Mouse (Mus musculus) forebrain, embryonic 10.5 days (tissue): Measurements from ENCODE around the gene Gzmm. TPM values are rescaled to one million over a fixed set of nuclear protein-coding genes. Genes with fewer than 3 reads are reported as not detected.
A peak's percentile ranks its signal among the peaks of the same experiment; 100 is the strongest.

ENCODE experiments used
- DNase-seq: peaks from one replicate; pipeline ENCODE4 v3.0.0-alpha.2; 2017; ENCODE audit warnings: low spot score; ENCODE audit errors: extremely low spot score
- H3K27ac ChIP-seq: fragments of 300-500 bp; sonication (generic); 2 replicates; pipeline ENCODE4 v1.5.1; 2016; ENCODE audit warnings: mild to moderate bottlenecking
- H3K27me3 ChIP-seq: fragments of 300-500 bp; sonication (generic); 2 replicates; pipeline ENCODE4 v1.6.1; 2016; ENCODE audit warnings: mild to moderate bottlenecking; ENCODE audit not compliant: poor library complexity, severe bottlenecking
- H3K36me3 ChIP-seq: fragments of 300-500 bp; sonication (generic); replicated peaks from 2 replicates; pipeline ENCODE4 v1.6.1; 2016; ENCODE audit warnings: mild to moderate bottlenecking, moderate library complexity
- H3K4me1 ChIP-seq: fragments of 300-500 bp; sonication (generic); 2 replicates; pipeline ENCODE4 v1.6.1; 2016
- H3K4me3 ChIP-seq: fragments of 300-500 bp; sonication (generic); 2 replicates; pipeline ENCODE4 v1.5.1; 2016; ENCODE audit warnings: mild to moderate bottlenecking, moderate library complexity
- H3K9me3 ChIP-seq: fragments of 300-500 bp; sonication (generic); 2 replicates; pipeline ENCODE4 v1.6.1; 2016; ENCODE audit warnings: mild to moderate bottlenecking, moderate library complexity
- WGBS: fragments of 180-500 bp; shearing (Covaris S2); methylation state at CpG from one replicate; pipeline ENCODE4 v1.1.7; 2016; 5-methylcytosine and 5-hydroxymethylcytosine counted together
- polyA plus RNA-seq: library from polyadenylated mRNA; unstranded; fragments of >200 nt; fragmentation: Nextera tagmentation; extraction: Ambion mirVana; gene quantifications from 2 replicates; pipeline ENCODE4 v1.2.1, GENCODE M21; 2016

Gene Gzmm
- polyA plus RNA-seq: 0.84 and 1.0 TPM in 2 replicates

- Histone ChIP-seq H3K4me1 (peaks cover 9% of the 10 kb centered on the region), H3K4me3 (no peak within 1 kb of the TSS), H3K27me3 (no peaks in the 10 kb centered on the region), H3K9me3 (peaks cover 7% of the 10 kb centered on the region), H3K36me3 (peaks cover 69% of the 10 kb centered on the region), H3K27ac (no peak within 1 kb of the TSS)
- WGBS: 89% methylated on average over 4 of the region's 4 CpGs
- no peak for DNase-seq
Measured at GRCm38 (mm10) chr10:79688720-79689119, at the start of gene Gzmm. TSS of gene Gzmm (plus strand) at chr10:79689020.

- Histone ChIP-seq H3K27me3 (0 out of 2 replicates have a peak, but pooled peaks cover under 1% of the 10 kb centered on the region), H3K36me3 (no peaks in the 10 kb centered on the region), H3K4me3 (no peak within 1 kb of the TSS), H3K4me1 (no peaks in the 10 kb centered on the region), H3K27ac (no peak within 1 kb of the TSS), H3K9me3 (no peaks in the 10 kb centered on the region)
- WGBS: 76% methylated on average over 8 of the region's 8 CpGs
- no peak for DNase-seq
Measured at GRCm38 (mm10) chr10:79645711-79646110, 43.1 kb upstream of the Gzmm start, which contains the start of gene Odf3l2. TSS of gene Odf3l2 (minus strand) at chr10:79645738.

DNA sequence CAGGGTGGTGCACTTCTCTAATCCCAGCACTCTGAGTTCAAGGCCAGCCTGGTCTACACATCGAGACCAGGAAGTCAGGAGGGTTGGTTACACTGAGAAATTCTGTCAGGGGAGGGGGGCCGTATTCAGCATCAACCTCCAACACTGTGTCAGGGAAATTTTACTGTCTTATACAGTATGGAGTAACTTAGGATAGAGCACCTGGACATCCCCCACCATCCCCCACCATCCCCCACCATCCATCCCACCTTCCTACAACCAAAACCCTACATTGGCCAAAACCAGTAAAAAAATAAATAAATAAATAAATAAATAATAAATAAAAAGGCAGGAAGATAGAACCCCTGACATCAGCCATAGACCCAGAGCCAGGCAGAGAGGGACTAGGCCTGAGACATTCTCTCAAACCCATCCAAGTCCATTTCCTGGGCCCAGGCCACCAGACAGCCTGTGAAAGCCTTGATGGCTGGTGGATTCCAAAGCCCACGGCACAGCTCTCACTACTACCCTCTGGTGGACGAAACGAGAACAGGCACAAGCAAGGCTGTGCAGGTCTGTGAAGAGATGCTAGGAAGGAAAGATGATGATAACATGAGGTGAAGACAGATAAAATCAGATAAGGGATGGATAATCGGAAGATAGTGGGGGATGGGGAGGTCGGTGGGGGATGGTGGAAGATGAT, 39.6 kb upstream of the Gzmm start:
- WGBS: 31% methylated on average over 7 of the region's 7 CpGs

DNA sequence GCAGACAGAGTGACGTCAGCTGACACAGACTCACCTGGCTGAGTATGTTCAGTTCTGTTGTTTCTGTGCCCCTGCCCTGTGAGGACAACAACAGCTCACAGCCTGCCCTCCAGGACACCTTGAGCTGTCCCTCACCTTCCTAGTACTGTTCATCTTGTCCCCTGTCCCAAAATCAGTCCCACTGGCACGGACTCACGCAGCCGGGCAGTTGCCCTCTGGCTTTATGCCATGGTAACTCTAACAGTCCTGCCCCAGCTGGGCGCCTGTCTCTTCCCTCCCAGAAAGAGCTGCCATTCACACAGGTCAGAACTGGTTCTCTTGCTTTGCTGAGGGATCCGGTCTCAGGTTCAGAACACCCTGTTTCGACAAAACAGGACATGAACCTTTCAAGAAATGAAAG, 36.0 kb upstream of the Gzmm start:
- Histone ChIP-seq H3K36me3 (no peaks in the 10 kb centered on the region), H3K27ac (no peak overlapping the region), H3K4me1 (peaks cover 11% of the 10 kb centered on the region), H3K27me3 (peaks cover 7% of the 10 kb centered on the region; the same call in 1 of the 2 replicates), H3K4me3 (no peak overlapping the region), H3K9me3 (no peaks in the 10 kb centered on the region)
- 91% methylated on average over 7 of the region's 7 CpGs for WGBS
- no peak for DNase-seq

More for the DNA sequence above, 39.6 kb upstream of the Gzmm start:
- H3K9me3 ChIP-seq: no peaks in the 10 kb centered on the region
- H3K36me3 ChIP-seq: no peaks in the 10 kb centered on the region
- H3K4me3 ChIP-seq: no peak overlapping the region
- peak; percentile 76 for DNase-seq
- no peak overlapping the region for H3K27ac ChIP-seq
- no peaks in the 10 kb centered on the region for H3K4me1 ChIP-seq
- H3K27me3 ChIP-seq: peaks cover 7% of the 10 kb centered on the region; the same call in 1 of the 2 replicates

DNA sequence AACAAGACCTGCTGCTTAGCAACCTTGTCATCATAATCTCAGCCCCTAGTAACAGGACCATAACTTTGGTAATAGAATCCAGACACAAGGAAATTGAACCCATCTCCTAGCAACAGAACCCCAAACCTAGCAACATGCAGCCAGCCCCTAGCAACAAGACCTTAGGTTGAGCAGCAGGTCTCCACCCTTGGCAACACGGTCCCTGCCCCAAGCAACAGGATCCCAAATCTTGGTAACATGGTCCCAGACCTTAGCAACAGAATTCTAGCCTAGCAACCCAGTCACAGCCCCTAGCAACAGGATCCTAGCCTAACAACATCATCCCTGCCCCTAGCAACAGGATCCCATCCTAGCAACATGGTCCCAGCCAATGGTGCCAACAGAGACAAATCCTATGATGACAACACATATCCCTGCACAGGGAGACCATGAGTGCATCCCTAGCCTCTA, 33.8 kb upstream of the Gzmm start:
- Histone ChIP-seq H3K27me3 (peaks cover 7% of the 10 kb centered on the region; the same call in 1 of the 2 replicates), H3K4me3 (no peak overlapping the region), H3K9me3 (no peaks in the 10 kb centered on the region), H3K4me1 (peaks cover 11% of the 10 kb centered on the region), H3K36me3 (no peaks in the 10 kb centered on the region), H3K27ac (no peak overlapping the region)
- WGBS: 44% methylated on average over 1 of the region's 1 CpGs
- DNase-seq: peak; percentile 61

- no peaks in the 10 kb centered on the region for H3K9me3 ChIP-seq
- peaks cover 18% of the 10 kb centered on the region for H3K4me1 ChIP-seq
- H3K27ac ChIP-seq: no peak overlapping the region
- WGBS: 14% methylated on average over 4 of the region's 4 CpGs
- no peak overlapping the region for H3K4me3 ChIP-seq
- H3K36me3 ChIP-seq: no peaks in the 10 kb centered on the region
- H3K27me3 ChIP-seq: no peaks in the 10 kb centered on the region
- DNase-seq: no peak
Measured at GRCm38 (mm10) chr10:79658829-79659228, 30.0 kb upstream of the Gzmm start.

DNA sequence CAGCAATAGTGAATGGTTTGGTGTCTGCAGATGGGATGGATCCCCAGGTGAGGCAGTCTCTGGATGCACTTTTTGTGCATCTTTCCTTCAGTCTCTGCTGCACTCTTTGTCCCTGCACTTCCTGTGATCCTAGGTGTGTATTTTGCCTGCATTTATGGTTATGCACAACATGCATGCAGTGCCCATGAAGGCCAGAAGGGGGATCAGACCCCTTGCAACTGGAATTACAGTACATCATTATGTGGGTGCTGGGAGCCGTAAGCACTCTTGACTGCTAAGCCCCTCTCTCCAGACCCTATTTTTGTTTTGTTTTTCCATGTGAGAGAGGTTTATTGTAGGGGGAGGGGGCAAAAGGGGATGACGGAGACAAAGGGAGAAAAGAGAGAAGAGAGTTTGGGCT, 28.5 kb upstream of the Gzmm start:
- no peaks in the 10 kb centered on the region for H3K9me3 ChIP-seq
- H3K4me1 ChIP-seq: peaks cover 19% of the 10 kb centered on the region
- H3K4me3 ChIP-seq: no peak overlapping the region
- no peaks in the 10 kb centered on the region for H3K36me3 ChIP-seq
- H3K27me3 ChIP-seq: no peaks in the 10 kb centered on the region
- no peak overlapping the region for H3K27ac ChIP-seq
- no peak for DNase-seq
- whole genome bisulfite sequencing: 86% methylated on average over 2 of the region's 2 CpGs

DNA sequence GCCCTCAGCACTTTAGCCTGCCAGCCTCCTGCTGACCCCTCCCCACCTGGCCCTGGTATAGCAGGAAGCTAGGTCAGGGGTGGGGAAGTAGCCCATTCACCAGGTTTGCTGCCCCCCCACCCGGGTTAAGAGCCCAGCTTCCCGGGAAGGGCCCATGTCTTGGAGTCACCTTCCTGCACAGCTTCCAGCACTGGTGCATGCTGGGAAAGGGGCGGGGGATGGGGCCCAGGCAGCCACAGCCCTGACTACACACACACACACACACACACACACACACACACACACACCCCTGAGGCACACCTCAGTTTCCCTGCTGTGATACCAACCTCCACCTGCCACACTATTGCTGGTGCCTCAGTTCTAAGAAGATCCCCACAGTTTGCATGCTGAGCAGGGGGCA, 27.0 kb upstream of the Gzmm start:
- Histone ChIP-seq H3K9me3 (no peaks in the 10 kb centered on the region), H3K4me3 (no peak overlapping the region), H3K36me3 (no peaks in the 10 kb centered on the region), H3K27me3 (no peaks in the 10 kb centered on the region), H3K4me1 (peaks cover 17% of the 10 kb centered on the region), H3K27ac (peak overlapping the region; percentile 58; the same call in 1 of the 2 replicates)
- no peak for DNase-seq
- WGBS: 52% methylated on average over 3 of the region's 3 CpGs

DNA sequence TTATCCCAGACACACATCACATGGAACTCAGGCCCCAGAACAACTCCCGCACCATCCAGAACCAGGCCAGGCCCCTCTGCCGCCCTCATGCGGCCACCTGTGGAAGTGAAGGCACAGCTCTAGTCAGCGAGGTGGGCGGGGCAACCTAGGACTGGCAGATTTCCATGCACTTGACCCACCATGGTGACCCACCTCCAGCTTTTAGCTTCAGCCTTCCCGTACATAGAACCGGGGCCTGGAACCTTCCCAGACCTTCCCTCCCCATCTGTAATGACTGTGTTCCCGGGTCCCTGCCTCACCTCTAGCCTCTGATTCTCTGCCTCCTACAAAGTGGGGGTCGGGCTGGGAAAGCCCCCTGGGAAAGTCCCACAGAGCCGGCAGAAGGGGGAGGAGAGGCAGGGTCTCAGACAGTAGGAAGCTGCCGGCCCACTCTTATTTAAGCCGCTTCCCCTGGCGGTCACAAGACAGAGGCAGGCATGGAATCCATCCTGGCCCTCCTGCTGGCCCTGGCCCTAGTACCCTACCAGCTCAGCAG, 24.6 kb upstream of the Gzmm start, which contains the start of gene Madcam1:
Madcam1 (plus strand) TSS at position 429 of the 535 bp plus-strand sequence.
- DNase-seq: peak; percentile 86
- no peaks in the 10 kb centered on the region for H3K36me3 ChIP-seq
- WGBS: 10% methylated on average over 13 of the region's 13 CpGs
- H3K4me3 ChIP-seq: peak within 1 kb of the TSS; percentile 0; the same call in 1 of the 2 replicates
- H3K27ac ChIP-seq: 0 out of 2 replicates have a peak within 1 kb of the TSS, but pooled peaks have one; percentile 35
- H3K27me3 ChIP-seq: no peaks in the 10 kb centered on the region
- H3K9me3 ChIP-seq: no peaks in the 10 kb centered on the region
- H3K4me1 ChIP-seq: peaks cover 24% of the 10 kb centered on the region

GRCm38 (mm10) chr10:79665051-79665450, 23.8 kb upstream of the Gzmm start:
- Histone ChIP-seq H3K9me3 (no peaks in the 10 kb centered on the region), H3K4me3 (no peak overlapping the region), H3K27me3 (no peaks in the 10 kb centered on the region), H3K4me1 (peaks cover 25% of the 10 kb centered on the region), H3K36me3 (no peaks in the 10 kb centered on the region), H3K27ac (no peak overlapping the region)
- WGBS: 89% methylated on average over 8 of the region's 8 CpGs
- DNase-seq: no peak

GRCm38 (mm10) chr10:79666493-79666892, 22.3 kb upstream of the Gzmm start:
- DNase-seq: no peak
- Histone ChIP-seq H3K36me3 (no peaks in the 10 kb centered on the region), H3K4me1 (peaks cover 39% of the 10 kb centered on the region), H3K27ac (no peak overlapping the region), H3K9me3 (no peaks in the 10 kb centered on the region), H3K27me3 (no peaks in the 10 kb centered on the region), H3K4me3 (no peak overlapping the region)
- 78% methylated on average over 9 of the region's 9 CpGs for WGBS

DNA sequence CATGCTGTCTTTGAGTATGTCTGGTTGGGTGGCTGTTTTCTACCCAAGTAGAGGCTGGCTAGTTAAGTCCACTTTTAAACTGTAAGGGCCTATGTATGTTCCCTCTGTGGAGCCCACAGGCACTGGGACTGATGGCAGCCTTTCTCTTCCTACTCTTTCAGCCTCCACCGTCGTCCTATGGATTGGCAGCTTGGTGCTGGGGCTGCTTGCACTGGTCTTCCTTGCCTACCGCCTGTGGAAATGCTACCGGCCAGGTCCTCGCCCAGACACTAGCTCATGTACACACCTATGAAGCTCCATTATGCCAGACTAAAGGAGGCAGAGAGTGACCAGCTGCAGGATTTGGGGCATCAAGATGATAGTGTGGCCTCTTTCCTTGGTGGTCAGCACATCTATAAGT, 20.7 kb upstream of the Gzmm start:
- DNase-seq: no peak
- Histone ChIP-seq H3K27ac (peak overlapping the region; percentile 97), H3K4me1 (peaks cover 40% of the 10 kb centered on the region), H3K36me3 (peaks cover 14% of the 10 kb centered on the region), H3K4me3 (peak overlapping the region; percentile 93; the same call in 1 of the 2 replicates), H3K27me3 (no peaks in the 10 kb centered on the region), H3K9me3 (no peaks in the 10 kb centered on the region)
- WGBS: 85% methylated on average over 5 of the region's 5 CpGs
